Mouse (Mus musculus): Measurements from ENCODE around the gene Tfrc.

DNA sequence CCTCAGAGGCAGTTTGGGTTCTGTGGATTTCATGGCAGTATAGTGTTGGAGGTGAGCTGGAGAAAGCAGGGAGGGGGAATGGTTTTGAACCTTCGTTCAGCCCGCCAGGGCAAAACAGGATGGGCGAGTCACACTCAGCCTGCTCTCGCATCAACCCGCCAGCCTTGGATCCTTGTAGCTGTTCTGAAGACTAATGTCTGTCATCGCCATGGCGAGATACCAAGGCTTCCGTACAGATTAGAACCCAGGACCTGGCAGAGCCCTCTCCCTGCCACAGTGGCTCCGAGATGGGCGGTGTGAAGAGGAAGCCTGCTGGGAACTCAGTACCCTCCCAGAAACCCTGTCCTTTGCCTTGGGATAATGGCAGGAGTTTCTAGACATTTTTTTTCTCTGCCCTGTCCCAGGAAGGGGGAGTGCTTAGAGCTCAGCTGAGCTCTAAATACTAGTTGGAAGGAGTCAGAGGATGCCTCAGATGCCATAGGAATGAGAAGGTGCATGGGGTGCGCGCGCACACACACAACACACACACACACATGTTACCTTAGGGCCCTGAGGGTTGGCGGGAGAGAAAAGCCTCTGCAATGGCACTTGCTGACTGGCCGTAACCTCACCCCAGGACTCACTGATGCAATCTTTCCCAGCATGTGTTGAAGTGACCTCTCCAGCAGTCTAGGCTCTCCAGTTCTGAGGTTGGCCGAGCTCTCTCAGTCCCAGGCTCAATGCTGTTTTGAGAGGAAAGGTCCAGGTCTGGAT is 49.0 kb downstream of the Tfrc start:
- TF ChIP-seq POLR2A (IDR thresholded peaks at IDR 0.05; ENCODE audit: low read depth, low read length) (0 out of 2 replicates have a peak, but pooled peaks have one; percentile 12), CTCF (IDR thresholded peaks at IDR 0.05; ENCODE audit: borderline replicate concordance, insufficient read depth, low read length) (no peak)
